Mouse (Mus musculus) bone marrow, adult 2 months (tissue): ENCODE data around the gene Mfn2. TPM values are rescaled to one million over a fixed set of nuclear protein-coding genes. Genes with fewer than 3 reads are reported as not detected.

ENCODE experiments used
- H3K27ac ChIP-seq: fragments of 200-500 bp; 2 replicates; pipeline ENCODE4 v1.5.1; 2012; ENCODE audit warnings: low read depth, mild to moderate bottlenecking, control low read depth, inconsistent platforms, low read length; ENCODE audit not compliant: control insufficient read depth, poor library complexity, insufficient read depth
- H3K4me1 ChIP-seq: fragments of 200-500 bp; 2 replicates; pipeline ENCODE4 v1.6.1; 2011; ENCODE audit warnings: low read length; ENCODE audit not compliant: control insufficient read depth, insufficient read depth
- H3K4me3 ChIP-seq: fragments of 200-500 bp; replicated peaks from 2 replicates; pipeline ENCODE3; 2011; ENCODE audit warnings: mild to moderate bottlenecking, low read depth, low read length, control low read depth; ENCODE audit not compliant: control insufficient read depth
- CTCF ChIP-seq: fragments of 200-500 bp; IDR thresholded peaks from 2 replicates; pipeline ENCODE4 v1.5.1; 2011; ENCODE audit warnings: low read length, control low read depth; ENCODE audit not compliant: control insufficient read depth, insufficient read depth
- POLR2A ChIP-seq: fragments of 200-500 bp; IDR thresholded peaks from 2 replicates; pipeline ENCODE4 v1.6.1; 2011; ENCODE audit warnings: low read depth, mild to moderate bottlenecking, control low read depth, low read length, borderline replicate concordance; ENCODE audit not compliant: control insufficient read depth
- WGBS: fragments of 180-500 bp; shearing (Covaris S2); methylation state at CpG from one replicate; pipeline ENCODE4 v1.1.7; 2018; 5-methylcytosine and 5-hydroxymethylcytosine counted together
- polyA plus RNA-seq: library from polyadenylated mRNA; stranded (reverse); fragments of >200 nt; gene quantifications from 2 replicates; pipeline ENCODE4 v1.2.4, GENCODE M21; 2011; ENCODE audit warnings: low replicate concordance; ENCODE audit not compliant: missing spikeins, insufficient read depth, insufficient read length

Gene Mfn2
- polyA plus RNA-seq, 1 experiment, result 23.5 TPM

- no peaks in the 10 kb centered on the region; the same call in 1 of the 2 replicates for H3K4me1 ChIP-seq
- no peak overlapping the region for H3K4me3 ChIP-seq
- TF ChIP-seq POLR2A (no peak), CTCF (no peak)
- WGBS, result 76% methylated on average over 7 of the region's 7 CpGs
- no peak overlapping the region for H3K27ac ChIP-seq
Measured at GRCm38 (mm10) chr4:147928540-147928939, 24.0 kb upstream of the Mfn2 start.

GRCm38 (mm10) chr4:147928136-147928535, 23.6 kb upstream of the Mfn2 start:
- WGBS, result 47% methylated on average over 9 of the region's 9 CpGs
- no peak for TF ChIP-seq CTCF
- no peak for TF ChIP-seq POLR2A
- Histone ChIP-seq H3K4me1 (no peaks in the 10 kb centered on the region; the same call in 1 of the 2 replicates), H3K4me3 (no peak overlapping the region), H3K27ac (no peak overlapping the region)

- 45% methylated on average over 8 of the region's 8 CpGs for WGBS
- TF ChIP-seq POLR2A (no peak), CTCF (no peak)
- no peak overlapping the region for H3K4me3 ChIP-seq
- H3K4me1 ChIP-seq, result no peaks in the 10 kb centered on the region; the same call in 1 of the 2 replicates
- H3K27ac ChIP-seq, result no peak overlapping the region
Measured at GRCm38 (mm10) chr4:147927705-147928104, 23.2 kb upstream of the Mfn2 start.

GRCm38 (mm10) chr4:147922341-147922740, 17.8 kb upstream of the Mfn2 start:
- H3K4me3 ChIP-seq, result no peak overlapping the region
- 42% methylated on average over 11 of the region's 11 CpGs for WGBS
- no peak for TF ChIP-seq CTCF
- TF ChIP-seq POLR2A, result no peak
- H3K27ac ChIP-seq, result no peak overlapping the region
- no peaks in the 10 kb centered on the region; the same call in 1 of the 2 replicates for H3K4me1 ChIP-seq

GRCm38 (mm10) chr4:147920973-147921372, 16.5 kb upstream of the Mfn2 start:
- H3K4me1 ChIP-seq, result no peaks in the 10 kb centered on the region; the same call in 1 of the 2 replicates
- no peak overlapping the region for H3K27ac ChIP-seq
- H3K4me3 ChIP-seq, result no peak overlapping the region
- 86% methylated on average over 10 of the region's 10 CpGs for WGBS
- no peak for TF ChIP-seq CTCF
- no peak for TF ChIP-seq POLR2A

GRCm38 (mm10) chr4:147918459-147919121, 14.1 kb upstream of the Mfn2 start:
- TF ChIP-seq POLR2A (no peak), CTCF (0 out of 2 replicates have a peak, but pooled peaks have one; percentile 13)
- no peak overlapping the region for H3K4me3 ChIP-seq
- 48% methylated on average over 7 of the region's 7 CpGs for WGBS
- no peaks in the 10 kb centered on the region; the same call in 1 of the 2 replicates for H3K4me1 ChIP-seq
- H3K27ac ChIP-seq, result no peak overlapping the region

GRCm38 (mm10) chr4:147909486-147909885, 5.0 kb upstream of the Mfn2 start:
- Histone ChIP-seq H3K4me3 (no peak overlapping the region), H3K27ac (no peak overlapping the region), H3K4me1 (no peaks in the 10 kb centered on the region; the same call in 1 of the 2 replicates)
- no peak for TF ChIP-seq POLR2A
- TF ChIP-seq CTCF, result no peak
- WGBS, result 82% methylated on average over 5 of the region's 5 CpGs

- 74% methylated on average over 5 of the region's 5 CpGs for WGBS
Measured at GRCm38 (mm10) chr4:147906230-147906629, 1.7 kb upstream of the Mfn2 start.

GRCm38 (mm10) chr4:147905090-147905659, 671 bp upstream of the Mfn2 start:
- Histone ChIP-seq H3K4me3 (peak overlapping the region; percentile 95), H3K27ac (peak overlapping the region; percentile 42; the same call in 1 of the 2 replicates), H3K4me1 (peaks cover 6% of the 10 kb centered on the region)
- under 1% methylated on average over 8 of the region's 8 CpGs for WGBS
- TF ChIP-seq POLR2A, result no peak

More at GRCm38 (mm10) chr4:147906230-147906629, 1.7 kb upstream of the Mfn2 start:
- TF ChIP-seq POLR2A (no peak), CTCF (no peak)
- no peak overlapping the region for H3K4me3 ChIP-seq
- H3K27ac ChIP-seq, result no peak overlapping the region; the same call in 1 of the 2 replicates
- peaks cover 6% of the 10 kb centered on the region for H3K4me1 ChIP-seq

- Histone ChIP-seq H3K4me1 (peaks cover 6% of the 10 kb centered on the region), H3K27ac (no peak overlapping the region), H3K4me3 (peak overlapping the region; percentile 17)
- TF ChIP-seq CTCF (no peak), POLR2A (no peak)
- 49% methylated on average over 3 of the region's 3 CpGs for whole genome bisulfite sequencing
Measured at GRCm38 (mm10) chr4:147903601-147904000, 903 bp downstream of the Mfn2 start.
